Mouse (Mus musculus): ENCODE data around the gene Uqcc3.

Gene Uqcc3

GRCm38 (mm10) chr19:8850402-8850901 lies 30.3 kb downstream of the Uqcc3 start, which contains the start of gene Lrrn4cl:
Gene Lrrn4cl, plus strand, starts transcription at chr19:8850768.
- 23% methylated on average over 7 of the region's 7 CpGs for WGBS

- WGBS: 84% methylated on average over 5 of the region's 5 CpGs
Observed at GRCm38 (mm10) chr19:8848356-8848755, 32.4 kb downstream of the Uqcc3 start.

- WGBS: 34% methylated on average over 5 of the region's 5 CpGs
Observed at GRCm38 (mm10) chr19:8844371-8845129, 36.2 kb downstream of the Uqcc3 start.

GRCm38 (mm10) chr19:8842961-8843360 lies 37.8 kb downstream of the Uqcc3 start:
- WGBS: 72% methylated on average over 6 of the region's 6 CpGs

- WGBS: 66% methylated on average over 7 of the region's 7 CpGs
Observed at GRCm38 (mm10) chr19:8841012-8841411, 39.7 kb downstream of the Uqcc3 start.

- WGBS: 11% methylated on average over 29 of the region's 29 CpGs
Observed at GRCm38 (mm10) chr19:8839908-8840791, 40.6 kb downstream of the Uqcc3 start.

GRCm38 (mm10) chr19:8839103-8839907 lies 41.4 kb downstream of the Uqcc3 start, which contains the start of gene Gng3:
Gene Gng3, minus strand, starts transcription at chr19:8839194.
- 35% methylated on average over 11 of the region's 11 CpGs for WGBS

- WGBS: 7% methylated on average over 15 of the region's 15 CpGs
Observed at GRCm38 (mm10) chr19:8838041-8838730, 42.5 kb downstream of the Uqcc3 start.

- WGBS: under 1% methylated on average over 38 of the region's 38 CpGs
Observed at GRCm38 (mm10) chr19:8837251-8837791, 43.4 kb downstream of the Uqcc3 start, which contains the start of gene Bscl2. Gene Bscl2, plus strand, starts transcription at chr19:8837467.

GRCm38 (mm10) chr19:8836327-8836726 lies 44.4 kb downstream of the Uqcc3 start:
- 93% methylated on average over 10 of the region's 10 CpGs for WGBS

GRCm38 (mm10) chr19:8832971-8833370 lies 47.8 kb downstream of the Uqcc3 start:
- 57% methylated on average over 4 of the region's 4 CpGs for WGBS

- WGBS: 65% methylated on average over 11 of the region's 11 CpGs
Observed at GRCm38 (mm10) chr19:8831262-8831661, 49.5 kb downstream of the Uqcc3 start.

- WGBS: 28% methylated on average over 8 of the region's 8 CpGs
Observed at GRCm38 (mm10) chr19:8830664-8831063, 50.1 kb downstream of the Uqcc3 start.
